Mouse (Mus musculus) ES-E14 (cell line): ENCODE data around the gene Fkbpl.

Source experiments
- CHD2 ChIP-seq: IDR thresholded peaks from 2 replicates; pipeline ENCODE4 v1.6.1; 2014; ENCODE audit warnings: mild to moderate bottlenecking, low read depth, low read length, inconsistent platforms
- HCFC1 ChIP-seq: IDR thresholded peaks from 2 replicates; pipeline ENCODE4 v1.6.1; 2012; ENCODE audit warnings: low read length, inconsistent platforms, borderline replicate concordance; ENCODE audit not compliant: insufficient read depth
- MAFK ChIP-seq: IDR thresholded peaks from 2 replicates; pipeline ENCODE4 v1.6.1; 2014; ENCODE audit warnings: mild to moderate bottlenecking, low read depth, low read length, inconsistent platforms; ENCODE audit not compliant: insufficient read depth

DNA sequence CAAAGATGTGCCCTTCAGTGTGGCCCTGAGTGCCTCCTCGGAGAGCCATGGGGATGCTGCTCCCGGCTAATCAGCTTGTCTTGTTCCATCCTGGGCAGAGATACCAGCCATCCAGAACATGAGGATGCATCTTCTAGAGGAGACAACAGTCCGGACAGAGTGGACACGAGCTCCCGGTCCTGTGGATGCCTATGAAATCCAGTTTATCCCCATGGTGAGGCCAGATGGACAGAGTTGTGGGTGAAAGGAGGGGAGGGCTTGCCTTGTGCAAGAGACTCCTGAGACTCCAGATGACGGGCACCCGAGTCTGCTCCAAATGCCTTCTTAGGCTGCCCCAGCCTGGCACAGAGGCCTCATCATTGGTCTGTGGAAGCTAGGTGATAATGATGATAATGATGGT, 28.6 kb downstream of the Fkbpl start:
- TF ChIP-seq MAFK (no peak), CHD2 (no peak), HCFC1 (no peak)
